Mouse (Mus musculus) kidney, adult 11 months (tissue): Measurements from ENCODE around the gene 4930563M21Rik.
"Not testable (repeated sequence)": the region's sequence is repeated elsewhere in the genome, so short reads cannot be mapped to it uniquely, and the experiment has no call there.

Experiments
- DNase-seq: peaks from one replicate; pipeline ENCODE4 v3.0.0; 2022

The 4930563M21Rik gene

DNA sequence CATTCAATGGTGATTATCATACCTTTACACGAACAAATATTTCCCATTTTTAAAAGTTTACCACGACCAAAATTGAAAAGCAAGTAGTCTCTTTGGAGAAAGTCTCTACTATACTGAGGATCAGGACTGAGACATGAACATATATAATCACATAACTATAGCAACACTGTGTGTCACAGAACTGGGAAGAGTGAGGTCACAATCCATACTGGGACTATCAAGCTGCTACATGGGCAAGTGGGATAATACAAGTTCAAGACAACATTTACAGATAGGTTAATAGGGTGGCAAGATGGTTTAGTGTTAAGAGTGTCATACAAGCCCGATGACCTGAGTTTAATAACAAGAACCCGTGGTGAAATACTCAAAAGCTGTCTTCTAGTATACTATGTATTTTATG, at the start of gene 4930563M21Rik:
4930563M21Rik (minus strand) TSS at position 101 of the 400 bp plus-strand sequence.
- DNase-seq = no peak

DNA sequence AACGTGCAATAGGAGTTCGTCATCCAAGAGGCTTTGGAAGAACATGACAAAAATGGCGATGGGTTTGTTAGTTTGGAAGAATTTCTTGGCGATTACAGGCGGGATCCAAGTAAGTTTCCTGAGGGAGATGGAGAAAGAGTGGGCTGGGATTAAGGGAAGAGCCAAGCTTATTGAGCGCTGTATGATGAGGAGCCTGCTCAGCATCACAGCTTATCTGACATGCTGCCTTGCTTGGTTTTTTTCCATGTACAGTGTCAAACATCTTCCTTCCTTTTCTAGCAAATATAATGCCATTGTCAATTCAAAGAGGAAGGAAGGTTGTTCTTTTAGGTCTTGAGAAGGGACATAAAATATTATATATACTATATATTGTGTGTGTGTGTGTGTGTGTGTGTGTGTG, 45.8 kb upstream of the 4930563M21Rik start:
- no peak for DNase-seq

DNA sequence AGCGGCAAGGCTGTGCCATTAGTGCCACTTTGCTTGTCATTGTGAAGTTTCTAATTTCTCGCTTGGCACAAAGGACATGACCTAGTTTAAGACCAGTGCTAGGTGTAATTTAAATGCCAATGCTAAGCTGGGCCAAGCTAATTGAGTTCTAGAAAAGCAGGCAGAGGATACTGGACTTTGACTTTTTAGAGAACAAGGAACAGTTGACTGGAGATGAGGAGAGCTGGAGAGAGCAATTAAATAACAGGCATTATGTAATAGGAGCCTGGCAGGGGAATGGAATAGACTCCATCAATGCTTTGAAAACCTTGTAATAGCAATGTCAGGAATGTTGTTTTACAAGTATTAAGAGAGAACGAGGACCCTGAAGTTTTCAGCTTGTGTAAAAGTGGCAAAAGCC, 43.4 kb upstream of the 4930563M21Rik start:
- peak; percentile 61 for DNase-seq

DNA sequence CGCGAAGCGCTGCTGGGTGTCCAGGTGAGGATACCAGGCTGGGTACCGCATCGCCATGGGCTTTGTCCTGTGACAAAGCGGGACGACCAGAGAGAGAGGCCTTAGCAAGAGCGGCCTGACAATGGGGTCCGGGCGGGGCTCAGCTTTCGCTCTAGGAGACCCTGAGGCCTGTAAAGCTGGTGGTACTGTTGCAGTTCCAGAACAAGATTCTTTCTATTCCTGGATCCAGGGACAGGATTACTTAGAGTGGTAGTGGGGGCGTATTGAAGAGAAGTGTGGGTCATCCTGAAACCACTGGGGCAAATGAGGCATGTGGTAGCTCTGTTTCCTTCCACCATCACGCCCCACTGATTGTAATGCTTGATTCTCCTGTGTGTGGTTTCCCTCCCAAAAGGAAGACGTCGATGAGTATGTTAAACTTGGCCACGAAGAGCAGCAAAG, 31.9 kb upstream of the 4930563M21Rik start:
- DNase-seq = no peak

DNA sequence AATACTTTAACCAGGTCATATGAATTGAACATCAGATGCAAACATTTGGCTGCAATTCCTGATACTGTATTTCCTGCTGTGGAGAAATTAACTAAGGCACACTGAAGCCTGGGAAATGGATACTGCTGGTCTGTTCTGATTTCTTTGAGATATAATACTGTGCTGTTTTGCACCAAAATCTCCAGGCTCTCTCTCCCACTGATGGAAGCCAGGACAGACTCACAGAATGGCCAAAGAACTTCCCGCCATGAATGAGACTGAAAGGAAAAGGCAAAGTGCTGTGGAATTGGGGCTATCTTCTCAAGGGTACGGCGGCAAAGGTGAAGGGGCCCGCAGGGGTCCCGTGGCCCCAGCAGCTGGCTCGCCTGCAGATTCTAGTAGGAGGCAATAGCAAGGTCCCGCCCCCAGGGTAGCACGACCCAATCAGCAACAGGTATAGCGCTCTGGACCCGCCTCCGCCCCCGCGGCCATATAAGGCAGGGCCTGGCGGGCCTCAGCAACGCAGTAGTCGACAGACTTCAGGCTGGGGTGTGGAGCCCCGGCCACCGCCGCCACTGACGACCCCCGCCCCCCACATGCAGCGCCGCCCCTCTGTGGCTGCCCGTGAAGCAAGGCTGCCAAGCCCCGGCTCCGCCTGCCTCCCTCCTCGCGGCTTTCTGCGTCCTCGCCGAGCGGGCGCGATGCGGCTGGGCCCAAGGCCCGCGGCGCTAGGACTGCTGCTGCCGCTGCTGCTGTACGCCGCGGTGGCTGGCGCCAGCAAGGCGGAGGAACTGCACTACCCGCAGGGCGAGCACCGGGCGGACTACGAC, 31.2 kb upstream of the 4930563M21Rik start, which contains the start of gene Rcn2:
Rcn2 (plus strand) TSS at position 474 of the 809 bp plus-strand sequence.
- DNase-seq = peak; percentile 94

DNA sequence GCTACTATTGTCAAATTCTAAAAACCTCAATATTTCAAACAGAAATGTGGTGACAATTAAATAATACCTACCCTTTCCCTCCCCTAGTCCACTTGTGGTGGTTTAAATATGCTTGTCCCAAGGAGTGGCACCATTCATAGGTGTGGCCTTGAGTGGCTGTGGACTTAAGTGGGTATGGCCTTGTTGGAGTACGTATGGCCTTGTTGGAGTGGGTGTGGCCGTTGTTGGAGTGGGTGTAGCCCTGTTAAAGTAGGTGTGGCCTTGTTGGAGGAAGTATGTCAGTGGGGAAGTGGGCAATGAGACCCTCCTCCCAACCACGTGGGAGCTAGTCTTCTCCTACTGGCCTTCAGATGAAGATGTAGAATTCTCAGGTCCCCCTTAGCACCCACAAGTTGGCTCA, 21.9 kb upstream of the 4930563M21Rik start:
- DNase-seq = no peak

DNA sequence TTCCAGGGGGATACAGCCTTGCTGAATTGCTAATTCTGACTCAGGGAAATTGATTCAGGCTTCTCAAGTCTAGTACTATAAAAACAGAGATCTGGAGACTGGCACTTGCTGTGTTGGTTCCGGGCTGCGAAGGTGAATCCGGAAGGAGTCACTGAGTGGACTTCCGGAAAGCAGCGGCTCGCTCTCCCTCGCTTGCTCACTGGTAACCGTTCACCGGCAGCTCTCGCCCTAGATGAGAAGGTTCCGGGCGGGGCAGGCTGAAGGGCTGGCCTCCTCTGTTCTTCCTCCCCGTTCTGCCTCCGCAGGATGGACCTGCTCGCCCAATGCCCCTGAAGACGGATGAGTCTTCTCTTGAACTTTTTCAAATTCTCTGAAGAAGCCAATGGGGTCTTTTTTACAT, 16.9 kb upstream of the 4930563M21Rik start:
- no peak for DNase-seq

DNA sequence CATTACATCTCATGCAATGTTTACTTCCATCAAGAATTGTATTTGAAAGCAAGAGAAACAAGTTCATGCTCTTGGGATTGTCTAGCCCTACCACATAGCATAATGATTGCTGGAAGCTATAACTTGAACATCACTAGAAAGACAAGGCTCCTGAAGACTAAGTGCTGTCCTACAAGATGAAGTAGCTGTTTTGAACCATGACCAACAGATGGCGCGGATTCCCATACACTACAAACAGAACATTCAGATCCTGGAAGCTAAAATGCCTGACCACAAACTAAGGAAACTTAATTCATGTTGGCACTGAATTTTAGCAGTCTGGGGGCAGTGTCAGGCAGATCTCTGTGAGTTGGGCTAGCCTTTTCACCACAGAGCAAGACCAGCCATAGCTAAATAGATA, 14.4 kb upstream of the 4930563M21Rik start:
- DNase-seq = no peak

DNA sequence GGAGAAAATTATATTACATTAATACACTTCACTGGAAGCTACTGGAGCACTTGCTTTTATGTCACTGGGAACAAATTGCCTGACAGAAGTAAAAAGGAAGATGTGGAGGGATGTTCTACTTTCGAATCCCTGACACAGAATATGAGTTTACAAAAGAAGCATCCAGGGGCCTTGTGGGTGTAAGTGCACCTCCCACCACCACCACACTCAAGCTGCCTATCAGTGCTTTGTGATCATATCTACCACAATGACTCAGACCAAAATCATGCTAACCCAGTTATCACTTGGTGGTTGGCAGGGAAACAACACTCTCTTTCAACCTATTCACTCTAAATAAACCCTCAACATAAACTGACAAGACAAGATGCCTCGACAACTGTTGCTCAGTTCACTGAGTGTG, 5.7 kb downstream of the 4930563M21Rik start:
- not testable (repeated sequence) for DNase-seq

DNA sequence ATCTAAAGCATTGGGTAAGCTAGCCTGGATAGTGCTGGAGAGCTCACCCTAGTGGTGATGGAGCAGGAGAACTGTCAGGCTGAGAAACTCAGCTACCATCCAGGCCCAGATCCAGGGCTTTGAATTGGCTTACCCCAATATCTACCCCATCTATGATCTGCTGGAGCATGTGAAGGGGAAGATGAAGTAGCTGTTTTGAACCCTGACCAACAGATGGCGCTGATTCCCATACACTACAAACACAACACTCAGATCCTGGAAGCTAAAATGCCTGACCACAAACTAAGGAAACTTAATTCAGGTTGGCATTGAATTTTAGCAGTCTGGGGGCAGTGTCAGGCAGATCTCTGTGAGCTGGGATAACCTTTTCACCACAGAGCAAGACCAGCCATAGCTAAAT, 63.5 kb downstream of the 4930563M21Rik start:
- DNase-seq = no peak

DNA sequence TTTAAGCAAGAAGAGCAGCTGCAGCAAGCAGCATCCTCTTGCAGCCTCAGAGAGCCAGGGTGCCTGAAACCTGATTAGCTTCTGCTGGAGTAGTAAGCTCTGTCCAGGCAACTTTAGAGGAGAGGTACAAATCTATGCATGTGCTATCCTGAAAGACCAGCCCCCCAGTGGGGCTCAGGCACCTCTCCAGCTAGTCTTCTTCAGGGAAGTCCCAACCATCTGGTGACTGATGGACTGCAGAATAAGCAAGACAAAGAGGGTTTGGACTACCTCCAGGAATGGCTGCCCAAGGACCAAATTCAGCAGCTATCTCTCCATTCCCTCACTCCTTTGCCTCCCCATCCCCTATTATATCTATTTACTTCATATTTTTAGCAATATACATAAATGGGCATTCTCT, 69.0 kb downstream of the 4930563M21Rik start:
- no peak for DNase-seq

DNA sequence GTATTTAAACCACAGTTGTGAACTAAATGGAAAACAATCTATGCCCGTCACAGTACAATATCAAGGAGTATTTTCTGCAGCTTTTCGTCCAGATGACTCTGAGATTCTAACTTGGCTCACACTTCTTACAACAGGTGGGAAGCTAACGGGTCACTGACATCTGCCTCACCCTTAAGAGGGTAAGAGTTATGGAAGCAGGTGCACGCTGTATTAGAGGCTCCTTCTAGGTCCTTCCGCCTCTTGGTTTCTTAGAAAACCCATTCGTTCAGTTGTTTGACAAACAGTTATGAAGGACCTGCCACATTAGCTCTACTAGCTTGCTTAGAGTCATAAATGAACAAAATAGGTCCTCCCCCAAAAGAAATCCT, 71.7 kb downstream of the 4930563M21Rik start:
- DNase-seq = no peak

DNA sequence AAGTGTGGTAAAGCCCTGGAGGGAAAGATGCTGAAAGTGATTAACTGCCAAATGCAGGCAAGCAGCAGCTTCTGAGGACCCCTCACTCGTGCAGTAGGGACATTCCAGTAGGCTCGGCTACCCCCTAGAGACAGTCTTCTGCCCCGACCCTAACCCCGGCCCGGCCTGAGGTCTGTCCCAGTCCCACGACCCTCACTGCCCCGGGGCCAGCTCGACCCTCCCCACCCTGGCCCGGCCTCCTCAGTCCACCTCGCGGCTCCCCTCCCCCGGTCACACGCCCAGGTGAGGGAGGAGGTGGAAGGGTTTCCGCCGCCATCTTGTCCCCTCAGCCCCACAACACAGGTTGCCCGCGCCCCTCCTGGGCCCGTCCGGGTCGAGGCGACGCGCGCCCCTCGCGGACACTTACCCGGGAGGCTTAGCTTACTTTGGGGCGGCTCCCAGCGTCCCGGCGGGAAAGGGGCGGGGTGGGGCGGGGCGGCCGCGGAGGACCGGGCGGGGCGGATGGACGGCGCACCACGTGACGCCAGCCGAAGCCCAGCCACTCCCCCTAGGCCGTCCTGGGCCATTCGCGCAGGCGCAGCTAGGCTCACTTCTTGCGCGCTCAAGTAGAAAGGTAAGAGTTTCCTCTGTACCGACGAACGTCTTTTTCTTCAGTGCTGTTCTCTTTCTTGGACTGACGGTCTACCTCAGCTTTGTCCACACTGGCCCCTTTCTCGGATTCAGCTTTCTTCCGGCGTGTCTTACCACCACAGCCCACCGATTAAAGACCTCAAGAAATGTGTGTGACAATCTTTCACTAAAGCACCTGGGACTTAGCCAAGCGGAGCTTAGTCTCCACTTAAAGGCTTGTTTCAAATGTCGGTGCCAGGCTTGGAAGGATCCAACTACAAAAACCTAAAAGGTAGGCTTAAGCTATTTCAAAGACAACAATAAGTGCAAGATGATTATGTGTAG, 72.4 kb downstream of the 4930563M21Rik start, which contains the start of gene Scaper:
Scaper (minus strand) TSS at position 456 of the 954 bp plus-strand sequence.
- DNase-seq = peak; percentile 89

DNA sequence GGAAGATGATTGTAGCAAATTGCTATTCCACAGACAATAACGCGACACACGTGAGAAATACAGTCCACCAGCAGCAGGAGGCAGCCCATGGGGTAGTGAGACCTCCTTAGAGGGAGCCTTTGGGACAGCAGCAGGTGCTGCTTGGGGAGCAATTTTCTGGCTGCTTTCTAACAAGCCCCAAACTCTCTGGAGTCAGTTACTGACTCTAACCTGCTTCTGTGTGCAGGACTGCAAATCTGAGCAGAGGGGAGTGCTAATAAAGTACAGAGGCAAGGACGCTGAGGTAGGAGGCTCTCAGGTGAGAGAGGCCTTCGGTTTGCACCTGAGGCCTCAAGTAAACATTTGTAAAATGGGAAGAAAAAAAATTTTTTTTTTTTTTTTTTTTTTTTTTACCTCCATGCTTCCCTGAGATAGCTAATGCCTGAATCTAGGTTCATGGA, 73.1 kb downstream of the 4930563M21Rik start:
- DNase-seq = peak; percentile 5

DNA sequence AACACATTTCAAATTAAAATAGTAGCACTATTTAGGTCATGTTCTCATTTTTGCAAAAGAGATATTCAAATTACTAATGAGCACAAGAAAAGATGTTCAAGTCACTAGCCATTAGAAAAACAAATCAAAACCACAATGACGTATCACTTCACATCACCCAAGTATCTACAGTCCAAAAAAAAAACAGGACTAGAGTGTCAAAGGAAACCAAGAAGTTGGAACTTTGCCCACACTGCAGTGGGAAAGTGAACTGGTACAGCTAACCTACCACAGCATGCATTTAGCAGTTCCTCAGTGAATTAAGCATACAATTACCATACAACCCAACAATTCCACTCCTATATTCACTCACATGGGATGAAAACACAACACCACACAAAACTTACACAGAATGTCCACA, 77.9 kb downstream of the 4930563M21Rik start:
- no peak for DNase-seq

DNA sequence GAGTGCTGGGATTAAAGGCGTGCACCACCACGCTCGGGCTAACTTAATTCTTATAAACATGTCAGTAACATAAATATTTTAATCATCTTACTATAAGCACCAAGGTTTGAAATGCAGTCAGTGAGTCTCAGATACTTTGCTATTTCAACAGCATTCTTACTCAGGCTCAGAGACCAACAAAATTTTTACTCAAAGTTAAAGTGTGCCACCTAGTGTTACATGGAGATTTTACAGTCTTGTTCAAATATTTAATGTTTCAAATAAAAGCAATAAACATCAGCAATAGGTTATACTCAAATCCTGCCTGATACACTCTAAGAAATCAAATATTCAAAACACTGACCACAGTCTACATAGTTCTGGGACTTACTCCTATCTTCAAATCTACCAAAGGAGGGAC, 91.8 kb downstream of the 4930563M21Rik start:
- DNase-seq = no peak

DNA sequence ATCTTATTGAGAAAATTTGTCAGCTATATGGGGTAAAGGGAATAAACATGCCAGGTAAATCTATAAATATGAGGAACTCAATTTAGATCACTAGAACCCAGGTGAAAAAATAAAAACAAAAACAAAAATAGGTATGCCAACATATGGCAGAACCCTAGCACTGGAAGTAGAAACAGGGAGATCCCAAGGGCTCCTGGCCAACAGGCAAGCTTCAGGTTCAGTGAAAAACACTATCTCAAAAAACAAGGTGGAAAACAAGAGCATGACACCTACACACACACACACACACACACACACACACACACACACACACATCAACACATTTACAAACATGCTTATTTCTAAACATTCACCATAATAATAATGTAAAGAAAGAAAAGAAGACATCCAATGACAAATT, 93.6 kb downstream of the 4930563M21Rik start:
- no peak for DNase-seq
